Mouse (Mus musculus): ENCODE measurements at regions not wholly inside any gene's neighbourhood (a gene's known extent, or its start where the extent isn't known, plus 50 kb on each side); places are given as distances from the start of the nearest gene placed in this dataset.

DNA sequence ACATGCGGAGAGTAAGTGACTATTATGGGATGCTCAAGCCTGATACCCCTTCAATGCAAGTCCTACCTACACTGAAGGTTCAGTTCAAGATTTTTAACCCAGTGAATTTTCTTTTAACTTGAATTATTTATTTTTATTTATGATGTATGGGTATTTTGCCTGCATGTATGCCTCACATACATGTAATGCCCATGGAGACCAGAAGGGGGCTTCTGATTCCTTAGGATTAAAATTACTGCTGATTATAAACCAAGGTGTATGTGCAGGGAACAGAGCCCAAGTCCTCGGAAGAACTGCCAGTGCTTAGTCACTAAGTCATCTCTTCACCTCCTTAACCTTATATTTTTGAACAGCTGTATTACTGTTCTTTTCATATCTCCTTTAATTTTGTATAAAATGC lies 1431.3 kb downstream of the Gsdmc2 start:
- DNase-seq, result no peak

DNA sequence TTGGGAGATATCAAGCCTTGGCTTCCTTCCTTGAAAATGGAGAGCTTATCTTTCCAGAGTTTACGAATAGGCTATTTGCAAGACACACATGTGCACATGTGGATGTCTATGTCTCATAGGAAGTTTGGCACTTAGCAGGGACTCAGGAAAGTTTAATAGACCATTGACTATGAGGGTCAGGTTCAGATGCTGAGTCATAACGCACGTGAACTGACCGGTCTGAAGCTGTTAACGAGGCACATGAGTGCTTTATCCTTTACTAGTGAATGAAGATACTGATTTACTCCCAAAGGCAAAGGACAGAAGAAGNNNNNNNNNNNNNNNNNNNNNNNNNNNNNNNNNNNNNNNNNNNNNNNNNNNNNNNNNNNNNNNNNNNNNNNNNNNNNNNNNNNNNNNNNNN lies 1442.8 kb downstream of the Gsdmc2 start:
- no peak for DNase-seq

DNA sequence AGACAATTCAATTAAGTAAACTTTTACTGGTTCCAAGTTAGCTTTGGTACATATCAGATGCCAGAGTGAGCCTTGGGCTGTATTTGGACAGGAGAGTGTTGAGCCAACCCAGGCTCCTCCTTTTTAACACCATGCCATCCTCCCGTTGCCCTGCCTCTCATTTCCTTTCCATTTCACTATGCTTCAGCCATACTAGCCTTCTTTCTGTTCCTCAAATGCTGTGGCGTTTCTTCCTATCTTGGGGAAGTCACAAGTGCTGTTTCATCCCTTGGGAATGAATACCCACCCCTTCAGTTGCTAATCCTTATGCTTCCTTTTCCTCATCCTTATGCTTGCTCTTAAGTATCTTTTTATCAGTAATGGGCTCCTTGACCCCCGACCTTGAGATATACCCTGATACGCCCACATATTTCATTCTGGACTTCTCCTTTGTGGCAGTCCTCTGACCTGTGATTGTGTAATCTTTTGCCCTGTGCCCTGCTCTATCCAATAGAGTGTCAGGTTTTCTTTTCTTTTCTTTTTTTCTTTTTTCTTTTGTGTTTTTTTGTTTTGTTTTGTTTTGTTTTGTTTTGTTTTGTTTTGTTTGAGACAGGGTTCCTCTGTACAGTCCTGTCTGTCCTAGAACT lies 1443.9 kb downstream of the Gsdmc2 start:
- no peak for DNase-seq

DNA sequence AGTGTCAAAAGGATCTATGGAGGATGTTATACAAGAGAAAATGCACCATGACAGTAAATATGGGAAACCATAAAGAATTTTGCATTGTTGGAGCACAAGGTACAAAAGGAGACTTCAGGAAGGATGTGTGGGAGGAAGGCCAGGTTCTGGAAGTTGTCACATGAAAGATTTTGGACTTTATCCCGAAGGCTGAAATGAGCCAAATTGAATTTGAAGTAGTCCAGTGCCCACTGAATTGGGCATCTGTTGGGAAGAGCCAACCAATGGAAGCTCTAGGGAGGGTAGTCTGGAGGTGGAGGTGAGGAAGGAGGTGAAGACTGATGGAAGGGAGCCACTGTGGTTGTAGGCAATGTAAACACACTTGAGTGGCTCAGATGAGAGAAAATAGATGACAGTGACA lies 1445.6 kb downstream of the Gsdmc2 start:
- no peak for DNase-seq

DNA sequence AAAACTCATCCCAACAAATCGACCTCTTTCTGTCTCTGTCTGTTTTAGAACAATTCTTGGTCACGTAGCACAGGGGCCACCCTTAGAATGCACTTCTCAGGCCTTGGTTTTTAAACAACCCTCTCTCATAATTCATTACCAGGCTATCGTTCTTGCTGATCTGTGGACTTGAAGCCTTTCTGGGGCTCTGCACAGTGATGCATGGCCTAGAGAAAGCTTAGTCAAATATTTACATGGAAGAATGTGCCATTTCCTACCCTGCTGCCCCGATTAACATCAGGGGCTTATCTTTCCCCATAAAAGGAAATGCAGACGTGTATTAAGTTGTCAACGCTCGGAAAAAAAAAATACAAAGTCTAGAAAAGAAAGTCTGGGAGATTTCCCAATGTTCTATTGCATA lies 1448.0 kb downstream of the Gsdmc2 start:
- DNase-seq, result no peak

DNA sequence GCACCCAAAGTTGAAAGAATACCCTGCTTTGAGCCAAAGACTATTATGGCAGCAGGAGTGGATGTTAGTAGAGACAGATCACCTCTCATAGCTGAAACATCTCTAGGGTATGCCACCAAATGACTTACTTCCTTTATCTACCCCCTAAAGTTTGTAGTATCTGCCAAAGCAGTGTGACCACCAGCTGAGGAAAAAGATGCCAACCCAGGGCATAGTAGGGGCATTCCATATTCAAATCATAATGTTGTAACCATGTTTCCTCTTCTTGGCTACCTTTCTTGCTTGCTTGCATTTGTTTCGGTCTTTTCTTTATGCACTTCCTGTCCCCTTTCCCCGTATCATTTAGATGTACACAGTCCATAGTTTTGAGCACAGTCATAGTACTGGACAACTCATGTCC lies 1449.6 kb downstream of the Gsdmc2 start:
- no peak for DNase-seq

DNA sequence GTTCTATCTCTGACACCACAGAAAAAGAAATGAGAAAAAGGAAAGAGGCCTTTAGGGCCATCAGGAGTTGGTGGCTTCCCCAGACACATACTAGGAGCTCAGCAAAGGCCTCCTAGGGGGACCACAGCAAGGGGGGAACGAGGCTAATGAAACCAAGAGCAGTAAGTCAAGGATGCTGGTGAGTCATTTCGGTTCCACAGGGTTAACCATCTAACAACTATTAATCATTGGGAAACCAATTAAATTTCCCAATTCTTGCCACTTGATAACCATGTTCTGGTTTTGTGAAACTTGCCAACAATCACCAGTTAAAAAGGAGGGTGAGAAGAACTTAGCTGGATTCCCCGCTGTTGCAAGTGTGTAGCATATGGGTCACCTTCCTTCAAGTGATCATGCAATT lies 1451.6 kb downstream of the Gsdmc2 start:
- peak; percentile 53 for DNase-seq

DNA sequence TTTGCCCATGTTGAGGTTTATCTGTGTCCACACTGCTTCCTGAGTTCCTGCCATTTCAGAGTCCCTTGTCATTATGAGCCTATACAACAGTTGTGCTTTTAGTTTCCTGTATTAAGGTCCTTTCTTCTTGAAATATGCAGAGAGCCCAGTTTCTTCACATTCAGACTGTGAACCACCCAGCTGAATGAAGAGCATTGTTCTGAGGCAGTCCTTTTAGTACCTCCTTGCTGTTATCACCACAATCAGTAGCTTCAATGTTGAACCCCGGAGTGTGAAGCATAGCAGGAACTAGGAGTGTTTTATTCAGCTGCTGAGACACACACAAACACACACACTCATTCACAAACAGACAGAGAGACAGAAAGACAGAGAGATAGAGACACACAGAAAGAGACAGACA lies 1452.1 kb downstream of the Gsdmc2 start:
- DNase-seq, result no peak

DNA sequence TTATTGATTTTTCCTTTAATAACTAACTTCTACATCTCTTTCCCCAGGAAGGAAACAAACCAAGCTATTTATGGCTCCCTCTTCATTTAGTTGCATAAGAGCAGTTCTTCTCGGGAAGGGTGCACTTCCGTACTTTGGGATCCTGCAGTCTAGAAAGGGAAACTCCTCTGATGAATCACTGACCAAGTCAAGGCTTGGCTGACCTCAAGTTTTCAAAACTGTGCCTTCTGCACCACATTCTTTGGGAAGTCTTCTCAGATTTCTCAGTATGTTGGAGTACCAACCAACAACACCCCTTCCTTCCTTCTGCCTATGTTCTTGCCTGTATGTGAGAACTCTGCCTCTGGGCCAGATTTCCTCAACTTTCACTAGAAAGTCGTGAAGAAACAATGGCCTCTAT lies 1452.6 kb downstream of the Gsdmc2 start:
- peak; percentile 73 for DNase-seq

DNA sequence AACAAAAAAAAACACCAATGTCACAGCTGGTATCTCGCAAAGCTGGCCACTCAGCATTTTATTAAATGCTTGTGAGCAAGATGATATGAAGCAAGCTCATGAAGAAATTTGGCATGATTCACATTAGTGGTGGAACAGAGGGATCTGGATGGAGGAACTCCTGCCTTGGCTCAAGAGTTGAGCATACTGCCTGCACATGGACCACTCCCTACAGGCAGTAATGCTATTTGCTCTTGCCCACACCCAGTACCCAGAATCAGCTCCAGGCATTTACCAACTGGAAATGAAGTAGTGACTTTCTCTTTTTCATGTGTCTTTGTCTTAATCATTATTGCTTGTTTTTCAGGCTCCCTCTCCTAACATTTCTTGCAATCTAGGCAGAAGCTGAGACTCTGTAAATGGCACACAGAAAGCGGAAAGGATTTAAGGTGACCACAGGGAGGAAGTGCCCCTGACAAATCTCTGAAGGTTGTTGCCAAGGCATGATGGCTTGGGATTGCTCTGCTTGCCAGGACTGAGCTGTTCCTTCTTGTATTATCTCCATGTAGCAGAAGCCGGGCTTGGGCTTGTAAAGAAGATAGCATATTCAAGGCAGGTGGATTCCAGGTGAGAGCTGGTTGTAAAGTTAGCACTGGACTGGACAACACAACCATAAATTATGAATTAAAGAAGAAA lies 1455.4 kb downstream of the Gsdmc2 start:
- peak; percentile 41 for DNase-seq

DNA sequence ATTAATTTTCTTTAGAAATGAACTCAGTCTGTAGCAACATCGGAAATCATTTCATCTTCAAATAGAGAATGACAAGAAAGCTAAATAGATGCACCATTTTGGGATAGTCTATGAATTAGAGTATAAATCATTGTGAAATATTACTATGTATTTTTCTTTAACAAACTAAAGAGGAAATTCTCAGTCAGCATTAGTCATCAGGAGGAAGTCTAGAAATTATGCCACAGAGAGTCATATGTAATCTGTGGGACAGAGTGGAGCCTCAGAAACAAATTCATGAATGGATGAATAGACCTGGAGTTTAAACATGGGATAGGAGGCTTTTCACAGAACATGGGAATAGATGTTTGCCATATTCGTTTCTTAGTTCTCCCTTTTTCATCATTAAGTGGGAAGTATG lies 1459.4 kb upstream of the A1bg start:
- no peak for DNase-seq

DNA sequence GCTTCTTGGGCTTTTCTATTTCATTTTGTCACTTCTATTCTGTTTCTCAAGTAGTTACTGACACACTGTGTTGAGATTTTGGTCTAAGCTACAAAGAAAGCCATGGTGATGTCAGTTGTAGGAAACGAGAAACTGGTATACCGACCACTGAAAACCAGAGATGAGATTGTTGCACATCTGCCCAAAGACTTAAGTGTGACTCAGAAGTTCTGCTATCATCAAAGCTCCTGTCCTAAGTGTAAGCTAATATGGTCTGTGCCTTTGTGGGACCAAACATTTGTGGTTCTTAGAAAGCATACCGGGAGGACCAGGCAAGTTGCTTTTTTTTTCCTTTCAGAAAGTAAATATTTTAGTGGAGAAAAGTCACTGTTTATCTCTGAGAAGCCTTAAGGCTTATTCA lies 1451.8 kb upstream of the A1bg start:
- no peak for DNase-seq

DNA sequence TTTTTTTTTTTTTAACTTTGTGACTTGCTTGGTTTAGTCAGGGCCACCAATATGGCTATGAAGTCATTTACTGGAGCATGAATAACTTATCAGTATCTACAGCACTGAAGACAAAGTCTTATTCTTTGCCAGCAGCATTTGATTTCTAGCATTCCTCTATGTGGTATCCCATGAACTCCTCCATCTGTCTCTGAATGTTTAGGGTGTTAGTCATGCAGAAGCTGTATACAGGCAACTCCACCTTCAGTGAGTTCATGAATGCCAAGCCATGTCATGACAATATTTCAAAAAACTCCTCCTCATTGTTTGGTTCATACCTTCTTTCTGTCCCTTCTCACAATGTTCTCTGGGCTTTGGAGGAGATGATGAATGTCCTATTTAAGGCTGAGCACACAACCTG lies 1438.4 kb upstream of the A1bg start:
- DNase-seq, result no peak

DNA sequence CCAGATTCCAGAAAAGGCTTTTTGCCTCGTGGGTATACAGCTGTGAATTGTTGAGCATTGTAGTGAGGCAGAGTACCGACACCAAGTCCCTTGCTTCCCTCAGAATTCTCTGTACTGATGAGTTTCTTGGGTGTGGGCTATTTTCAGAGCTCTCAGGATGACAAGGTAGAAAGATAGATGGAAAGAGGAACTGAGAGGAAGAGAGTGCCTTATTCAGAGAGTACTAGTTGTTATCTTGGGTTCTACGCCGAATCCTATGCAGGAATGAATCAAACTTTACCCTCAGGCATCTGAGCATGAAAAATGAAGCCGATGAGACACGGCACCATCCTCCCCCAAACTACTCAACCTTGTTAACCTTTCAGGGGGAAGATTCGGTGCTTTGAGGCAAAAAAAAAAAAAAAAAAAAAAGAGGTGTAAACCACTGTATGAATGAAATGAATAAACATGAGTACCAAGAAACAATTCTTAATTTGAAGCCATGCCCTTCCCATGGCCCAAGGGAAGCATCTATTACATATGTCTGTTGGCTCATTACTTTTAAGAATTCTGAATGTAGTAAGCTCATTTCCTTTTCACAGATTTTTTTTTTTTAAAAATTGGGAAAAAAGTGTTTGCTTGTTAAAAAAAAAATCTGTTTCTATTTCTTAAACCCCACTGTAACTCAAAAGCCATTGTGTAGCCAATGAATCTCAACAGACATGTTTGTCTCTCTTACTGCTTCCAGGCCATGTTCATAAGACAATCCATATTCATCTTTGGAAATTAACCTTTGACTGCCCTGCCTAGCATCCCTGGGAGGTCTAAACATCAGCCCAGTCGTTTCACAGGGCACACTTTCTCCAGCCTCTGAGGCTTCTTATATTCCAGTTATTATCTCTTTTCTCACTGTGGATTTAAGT lies 1435.8 kb upstream of the A1bg start:
- no peak for DNase-seq

DNA sequence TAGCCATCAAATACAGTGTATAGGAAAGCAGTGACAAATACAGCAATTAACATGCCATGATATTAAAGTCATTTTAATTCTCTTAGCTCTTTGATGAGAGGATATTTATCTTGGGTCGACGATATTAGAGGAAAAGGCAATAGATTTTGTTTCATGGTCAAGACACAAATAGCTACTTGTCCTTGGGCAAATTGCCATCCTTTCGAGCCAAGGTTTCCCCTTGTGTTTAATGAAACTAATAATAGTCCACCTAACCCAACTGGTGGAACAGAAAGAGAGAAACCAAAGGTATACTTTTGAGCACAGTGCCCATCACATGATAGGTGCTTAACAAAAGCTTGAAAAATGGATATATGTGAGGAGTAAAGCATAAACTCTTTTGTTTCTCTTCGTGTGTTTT lies 1431.0 kb upstream of the A1bg start:
- DNase-seq, result peak; percentile 70

DNA sequence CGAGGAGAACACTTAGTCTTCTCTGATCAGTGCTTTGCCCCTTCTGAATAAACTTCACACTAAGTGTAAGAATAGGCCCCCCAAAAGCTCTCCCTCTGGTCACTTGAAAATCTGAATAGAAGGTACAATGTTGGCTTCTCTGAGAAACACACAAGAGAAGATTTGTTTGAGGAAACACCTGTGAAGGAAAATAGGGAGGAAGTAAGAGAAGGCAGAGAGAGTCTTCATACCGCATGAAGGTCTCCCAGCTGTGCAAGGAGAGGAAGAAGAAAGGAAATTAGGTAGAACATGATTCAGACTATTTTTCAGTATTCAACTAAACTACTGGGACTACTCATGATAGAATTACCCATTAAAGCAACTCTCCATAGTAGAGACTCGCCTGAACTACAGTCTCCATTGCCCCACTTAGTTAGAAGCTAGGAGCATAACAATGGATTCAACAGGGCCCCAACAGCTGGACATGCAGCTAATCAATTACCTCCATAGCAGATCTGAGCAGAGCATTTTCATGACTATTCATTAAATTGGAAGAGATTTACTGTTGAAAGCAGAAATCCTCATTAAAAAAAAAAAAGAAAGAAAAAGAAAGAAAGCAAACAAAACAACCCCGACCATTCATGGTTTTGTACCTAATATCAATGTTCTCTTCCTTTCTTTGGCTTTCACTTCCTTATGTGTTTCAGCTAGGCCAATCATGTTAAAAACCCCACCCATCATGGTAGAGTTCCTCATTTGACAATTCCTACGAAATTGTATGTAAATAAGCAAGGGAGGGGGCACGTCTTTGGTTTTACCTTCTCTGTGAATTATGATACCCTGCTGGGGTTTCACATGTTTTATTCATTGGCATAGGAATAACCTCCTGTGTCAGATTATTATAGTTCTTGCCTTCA lies 1428.3 kb upstream of the A1bg start:
- DNase-seq, result no peak

DNA sequence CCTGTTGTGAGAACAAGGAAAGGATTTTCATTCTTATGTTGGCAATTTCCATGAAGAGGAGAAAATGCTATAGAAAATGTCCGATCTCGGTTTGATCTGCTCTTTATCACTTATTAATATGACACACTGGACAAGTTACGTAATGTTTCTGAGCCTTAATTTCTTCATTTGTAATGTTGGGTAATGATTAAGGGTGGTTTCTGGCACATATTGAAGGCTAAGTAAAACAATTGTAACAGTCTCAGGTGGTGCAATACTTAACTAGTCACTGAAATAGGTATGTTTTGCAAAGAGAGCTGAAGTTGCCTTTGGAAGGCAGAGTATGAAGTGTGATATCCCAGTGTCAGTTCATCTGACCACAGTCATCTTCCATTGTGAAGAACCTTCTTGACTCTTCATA lies 1427.2 kb upstream of the A1bg start:
- no peak for DNase-seq

DNA sequence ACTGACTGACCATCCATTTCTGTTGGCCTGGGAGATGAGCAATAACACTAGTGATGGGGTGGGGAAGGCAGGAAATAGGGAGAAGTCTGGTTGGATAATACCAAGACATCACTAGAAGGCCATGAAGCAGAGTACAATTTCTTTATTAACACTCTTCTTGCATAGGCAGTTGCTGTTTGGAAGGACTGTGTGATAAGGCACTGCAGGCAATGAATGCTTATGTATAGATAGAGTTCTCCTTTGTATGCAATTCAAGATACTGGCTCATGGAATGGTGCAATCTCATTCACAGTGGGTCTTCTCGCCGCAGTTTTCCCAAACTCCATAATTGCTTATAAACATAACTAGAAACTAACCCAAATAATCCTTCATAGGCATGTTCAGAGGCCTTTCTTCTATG lies 1426.1 kb upstream of the A1bg start:
- no peak for DNase-seq

DNA sequence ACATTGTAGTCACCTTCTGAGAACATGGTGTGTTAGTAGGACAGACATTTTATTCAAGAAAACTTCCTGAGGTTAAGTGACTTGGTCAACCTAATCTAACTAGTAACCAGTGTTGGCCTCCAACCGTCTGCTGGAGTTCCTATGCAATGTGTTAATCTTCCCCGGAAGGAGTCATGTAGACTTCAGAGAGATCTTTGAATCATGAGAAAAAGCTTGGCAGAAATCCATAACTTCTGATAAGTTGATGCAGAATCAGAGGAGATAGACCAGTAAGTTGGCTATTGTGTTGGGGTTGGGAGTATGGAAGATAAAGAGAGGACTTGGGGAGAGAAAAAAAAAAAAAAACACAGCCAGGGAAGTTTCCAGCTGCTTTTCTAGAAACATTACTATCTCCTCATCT lies 1424.9 kb upstream of the A1bg start:
- no peak for DNase-seq

DNA sequence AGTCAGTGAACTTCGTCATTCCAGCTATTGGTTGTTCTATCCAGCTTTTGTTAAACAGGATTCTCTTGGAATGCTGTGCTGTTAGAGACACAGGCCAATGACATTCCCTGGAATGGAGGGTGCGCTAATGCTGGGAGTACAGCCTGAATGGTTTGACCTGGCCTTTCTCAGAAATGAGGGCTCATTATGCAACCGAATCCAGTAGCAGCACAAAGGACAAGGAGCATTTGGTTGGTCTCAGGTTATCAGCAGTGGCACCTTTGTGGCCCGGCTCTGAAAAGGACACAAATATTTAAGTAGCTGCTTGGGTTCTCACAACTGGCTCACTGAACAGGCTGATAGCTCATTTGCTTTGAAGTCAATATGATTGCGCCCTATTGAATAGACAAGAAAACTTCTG lies 1423.1 kb upstream of the A1bg start:
- no peak for DNase-seq

DNA sequence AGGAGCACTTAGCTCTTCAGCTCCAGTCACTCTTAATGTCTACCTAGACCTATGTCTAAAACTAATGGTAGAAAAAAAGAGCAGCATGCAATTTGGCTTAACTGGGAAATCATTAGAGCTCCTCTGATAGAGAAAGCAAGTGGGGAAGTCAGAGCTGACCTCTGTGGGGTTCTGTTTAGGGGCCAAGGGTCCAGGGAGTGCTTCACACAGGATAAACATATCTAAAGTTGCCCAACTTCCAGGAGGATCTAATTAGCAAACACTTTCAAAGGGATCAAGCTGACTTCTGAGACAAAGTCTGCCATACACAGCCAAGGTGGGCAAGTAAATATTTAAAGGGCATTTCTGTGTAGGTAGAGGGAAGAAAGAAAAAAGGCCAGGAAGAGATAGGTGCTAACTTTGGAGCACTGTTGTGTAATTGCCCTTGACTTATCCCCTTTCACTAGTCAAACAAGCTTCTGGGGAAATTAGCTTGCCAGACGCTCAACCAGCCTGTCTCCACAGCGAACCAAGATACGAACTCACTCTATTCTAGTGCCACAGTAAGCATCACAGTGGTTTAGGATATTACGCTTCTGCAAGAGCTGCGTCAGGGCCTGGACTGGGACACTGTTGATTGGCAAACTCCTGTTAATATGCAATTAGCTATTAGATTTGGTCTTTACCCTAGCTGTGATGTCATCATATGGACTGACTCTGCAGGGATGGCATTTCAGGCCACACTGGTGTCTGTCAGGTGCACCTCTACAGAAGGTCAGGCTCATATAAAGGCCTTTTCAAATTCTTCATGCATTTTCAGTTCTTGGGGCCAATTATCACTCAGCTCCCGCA lies 1413.9 kb upstream of the A1bg start:
- DNase-seq, result no peak

Measured in adrenal gland, adult 2 months (tissue).